Mouse (Mus musculus): ENCODE measurements around the gene Ahcyl2. TPM values are rescaled to one million over a fixed set of nuclear protein-coding genes. Genes with fewer than 3 reads are reported as not detected.

The Ahcyl2 gene
- total and polyA plus RNA-seq, 3 experiments, result 72.4 to 344 (median 104) TPM

GRCm38 (mm10) chr6:29853213-29853899, 85.5 kb downstream of the Ahcyl2 start:
- DNase-seq, result peak; percentile 55

- no peak for DNase-seq
Measured at GRCm38 (mm10) chr6:29853900-29854390, 86.1 kb downstream of the Ahcyl2 start.

GRCm38 (mm10) chr6:29858619-29859018, 90.8 kb downstream of the Ahcyl2 start:
- DNase-seq, result no peak

GRCm38 (mm10) chr6:29859344-29859743, 91.5 kb downstream of the Ahcyl2 start:
- DNase-seq, result no peak

DNA sequence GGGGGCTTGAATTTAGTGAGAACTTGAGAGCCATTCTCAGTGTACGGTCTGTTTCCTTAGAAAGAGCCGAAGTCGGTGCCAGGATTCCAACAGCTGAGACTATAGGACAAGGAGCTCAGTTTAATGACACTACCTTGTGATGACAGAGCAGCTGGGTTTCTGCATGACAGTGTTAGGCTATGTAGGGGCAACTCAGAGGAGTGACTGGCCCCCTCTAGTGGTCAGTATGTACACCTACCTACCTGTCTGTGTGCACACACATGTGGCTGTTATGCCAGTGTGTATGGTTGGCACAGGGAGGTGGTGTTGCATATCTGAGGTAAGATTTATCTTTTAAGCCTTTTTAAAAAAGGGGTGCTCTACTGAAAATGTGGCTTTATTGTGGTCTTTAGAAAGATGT, 92.4 kb downstream of the Ahcyl2 start:
- no peak for DNase-seq

DNA sequence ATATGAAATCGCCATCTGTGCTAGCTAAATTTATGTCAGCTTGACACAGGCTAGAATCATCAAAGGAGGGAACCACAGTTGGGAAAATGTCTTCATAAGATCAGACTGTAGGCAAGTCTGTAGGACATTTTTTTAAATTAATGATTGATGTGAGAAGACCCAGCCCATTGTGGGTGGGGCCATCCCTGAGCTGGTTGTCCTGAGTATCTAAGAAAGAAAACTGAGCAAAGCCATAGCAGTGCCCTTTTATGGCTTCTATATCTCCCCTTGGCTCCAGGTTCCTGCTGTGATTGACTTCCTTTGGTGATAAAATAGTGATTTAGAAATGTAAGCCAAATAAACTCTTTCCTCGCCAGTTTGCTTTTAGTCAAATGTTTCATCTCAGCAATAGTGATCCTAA, 97.1 kb downstream of the Ahcyl2 start:
- no peak for DNase-seq

- DNase-seq, result peak; percentile 18
Measured at GRCm38 (mm10) chr6:29866935-29867724, 99.3 kb downstream of the Ahcyl2 start.

DNA sequence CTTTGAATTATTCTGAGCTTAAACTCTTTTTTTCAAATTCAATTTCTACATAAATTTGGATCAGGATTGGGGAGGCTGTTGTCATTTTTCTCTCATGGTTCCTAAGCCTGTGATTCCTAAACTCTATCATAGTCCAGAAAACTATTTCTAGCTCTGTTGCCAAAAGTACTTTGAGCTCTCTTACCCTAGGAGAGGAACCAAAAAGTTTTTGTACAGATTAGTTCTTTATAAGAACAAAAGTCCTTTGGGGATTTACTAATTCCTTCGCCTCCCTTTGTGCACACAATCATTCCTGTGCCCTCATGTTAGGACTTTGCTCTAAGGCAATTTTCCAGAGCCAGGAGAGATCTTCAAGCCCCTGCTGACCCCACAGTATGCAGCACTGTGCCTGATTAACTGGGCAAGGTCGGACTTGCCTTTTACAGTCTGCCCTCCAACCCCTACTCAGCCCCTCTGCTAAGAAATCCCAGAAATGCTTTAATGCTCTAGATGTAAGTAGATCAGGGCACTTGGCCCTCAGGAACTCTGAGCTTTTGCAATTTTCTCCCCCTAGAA, 100.6 kb downstream of the Ahcyl2 start:
- no peak for DNase-seq

DNA sequence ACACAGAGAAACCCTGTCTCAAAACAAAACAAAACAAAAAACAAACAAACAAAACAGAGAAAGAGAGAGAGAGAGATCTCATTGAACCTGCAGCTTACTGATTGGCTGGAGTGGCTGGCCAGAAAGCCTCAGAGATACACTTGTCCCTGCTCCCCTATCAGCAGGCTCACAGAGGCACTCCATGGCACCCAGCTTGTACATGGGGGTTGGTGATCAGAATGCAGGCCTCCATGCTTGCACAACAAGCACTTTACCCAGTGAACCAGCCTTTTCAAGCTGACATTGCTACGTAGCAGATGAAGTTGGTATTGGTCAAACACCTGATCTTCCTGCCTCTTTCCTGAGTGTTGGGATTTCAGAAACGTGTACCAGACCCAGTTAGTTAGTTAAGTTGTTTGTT, 105.8 kb downstream of the Ahcyl2 start:
- no peak for DNase-seq

- DNase-seq, result no peak
Measured at GRCm38 (mm10) chr6:29875576-29875975, 107.8 kb downstream of the Ahcyl2 start.

GRCm38 (mm10) chr6:29876782-29877181, 109.0 kb downstream of the Ahcyl2 start:
- DNase-seq, result no peak

DNA sequence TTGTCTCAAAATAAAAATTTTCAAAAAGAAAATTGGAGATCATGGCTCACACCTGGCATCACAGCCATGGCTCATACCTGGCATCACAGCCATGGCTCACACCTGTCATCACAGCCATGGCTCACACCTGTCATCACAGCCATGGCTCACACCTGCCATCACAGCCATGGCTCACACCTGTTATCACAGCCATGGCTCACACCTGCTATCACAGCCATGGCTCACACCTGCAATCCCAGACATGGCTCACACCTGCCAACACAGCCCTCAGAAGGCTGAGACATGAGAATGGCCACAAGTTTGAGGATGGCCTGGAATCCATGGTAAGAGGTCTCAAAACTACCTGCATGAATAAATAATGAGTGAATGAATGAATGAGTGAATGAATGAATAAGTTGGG, 111.8 kb downstream of the Ahcyl2 start:
- DNase-seq, result no peak

GRCm38 (mm10) chr6:29880796-29881195, 113.0 kb downstream of the Ahcyl2 start:
- DNase-seq, result no peak

DNA sequence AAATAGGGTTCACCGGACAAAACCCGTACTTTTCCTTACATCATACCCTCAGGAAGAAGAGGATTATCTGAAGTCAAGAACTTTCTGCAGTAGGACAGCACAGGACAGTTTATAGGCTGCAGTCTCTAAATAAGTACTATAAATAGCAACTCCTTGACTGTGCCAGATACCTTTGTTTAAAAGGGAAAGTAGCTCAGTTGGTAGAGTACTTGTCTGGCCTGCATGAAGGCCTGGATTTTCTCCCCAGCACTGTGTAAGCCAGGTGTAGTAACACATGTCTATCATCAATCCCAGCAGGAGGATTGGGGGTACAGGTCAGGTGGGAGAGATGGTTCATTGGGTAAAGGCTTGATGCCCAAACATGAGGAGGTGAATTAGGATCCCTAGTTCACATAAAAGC, 114.1 kb downstream of the Ahcyl2 start:
- no peak for DNase-seq

GRCm38 (mm10) chr6:29882870-29883269, 115.1 kb downstream of the Ahcyl2 start:
- DNase-seq, result no peak

GRCm38 (mm10) chr6:29891151-29891550, 123.3 kb downstream of the Ahcyl2 start:
- DNase-seq, result no peak

DNA sequence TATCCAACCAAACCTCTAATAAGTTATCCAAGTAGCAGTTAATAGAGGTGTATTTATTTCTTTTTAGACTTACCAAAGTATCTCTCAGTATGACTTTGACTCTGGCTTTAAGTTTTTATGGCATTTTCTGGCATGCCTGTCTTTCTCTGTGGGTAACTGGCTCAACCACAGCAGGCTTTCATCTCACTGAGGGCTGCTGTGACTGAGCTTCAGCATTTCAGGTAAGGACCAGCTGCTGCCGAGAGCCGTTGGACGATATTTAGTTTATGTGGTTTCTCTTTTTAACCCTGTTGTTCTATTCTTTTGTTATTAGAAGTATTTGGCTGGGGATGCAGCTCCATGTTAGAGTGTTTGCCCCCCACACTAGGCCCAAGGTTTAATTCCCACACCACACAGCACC, 129.2 kb downstream of the Ahcyl2 start:
- DNase-seq, result no peak

DNA sequence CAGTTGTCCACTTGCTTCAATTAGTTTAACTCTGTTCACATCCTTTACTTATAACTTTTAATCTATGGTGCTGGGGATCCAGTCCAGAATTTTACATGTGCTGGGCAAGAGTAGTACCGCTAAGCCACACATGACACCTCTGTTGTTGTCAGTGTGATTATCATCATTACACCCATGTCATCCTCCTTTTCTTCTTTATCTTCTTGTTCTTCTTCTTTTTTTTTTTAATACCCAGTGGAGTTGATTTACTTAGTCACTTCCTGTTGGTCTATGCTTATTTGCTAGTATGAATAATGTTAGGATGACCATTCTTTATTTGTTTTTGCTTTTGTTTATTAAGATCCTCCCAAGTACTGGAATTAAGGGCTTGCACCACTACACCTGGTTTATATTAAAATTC, 133.6 kb downstream of the Ahcyl2 start:
- DNase-seq, result no peak

- DNase-seq, result no peak
Measured at GRCm38 (mm10) chr6:29902256-29902655, 134.4 kb downstream of the Ahcyl2 start.

DNA sequence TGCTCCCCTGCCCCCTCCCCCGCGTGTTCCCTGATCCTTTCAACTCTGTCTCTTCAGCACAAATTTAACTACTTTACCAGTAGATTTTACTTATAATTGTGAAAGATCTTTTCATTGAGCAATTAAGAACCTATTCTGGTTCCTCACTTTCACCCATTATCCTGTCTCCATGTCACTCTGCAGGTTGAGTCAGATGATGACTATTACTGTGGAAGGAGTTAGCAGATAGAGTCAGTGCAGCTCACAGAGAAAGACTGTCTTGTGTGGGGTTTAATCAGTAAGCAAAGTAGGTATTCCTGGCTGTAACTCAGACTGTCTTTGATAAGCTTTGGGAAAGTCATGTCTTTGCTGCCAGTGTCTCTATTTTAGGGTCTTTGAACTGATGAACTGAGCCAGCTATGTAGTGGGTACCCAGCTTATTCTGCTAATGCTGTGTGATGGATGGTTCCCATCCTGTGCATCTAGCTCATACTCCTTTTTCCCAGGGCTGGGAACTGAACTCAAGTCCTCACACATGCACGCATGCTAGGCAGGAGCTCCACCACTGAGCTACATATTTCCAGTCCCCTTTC, 135.6 kb downstream of the Ahcyl2 start:
- no peak for DNase-seq

DNA sequence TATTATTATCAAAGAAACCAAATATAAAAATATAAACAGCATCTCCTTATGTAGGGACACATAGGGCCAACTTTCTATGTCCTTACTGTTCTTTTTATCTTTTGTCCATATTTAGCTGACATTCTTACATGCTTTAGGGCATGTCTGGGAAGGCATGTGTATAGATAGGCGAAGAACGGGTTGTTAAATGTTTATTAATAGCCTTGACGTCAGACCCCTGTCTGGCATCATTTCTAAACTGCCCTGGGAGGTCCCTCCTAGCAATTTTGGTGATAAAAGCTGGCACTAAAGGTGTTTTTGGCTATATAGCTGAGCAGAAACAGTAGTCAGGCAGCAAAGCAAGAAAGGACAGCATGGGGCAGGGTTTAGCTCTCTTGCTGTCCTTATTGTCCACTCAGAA, 136.5 kb downstream of the Ahcyl2 start:
- no peak for DNase-seq

DNA sequence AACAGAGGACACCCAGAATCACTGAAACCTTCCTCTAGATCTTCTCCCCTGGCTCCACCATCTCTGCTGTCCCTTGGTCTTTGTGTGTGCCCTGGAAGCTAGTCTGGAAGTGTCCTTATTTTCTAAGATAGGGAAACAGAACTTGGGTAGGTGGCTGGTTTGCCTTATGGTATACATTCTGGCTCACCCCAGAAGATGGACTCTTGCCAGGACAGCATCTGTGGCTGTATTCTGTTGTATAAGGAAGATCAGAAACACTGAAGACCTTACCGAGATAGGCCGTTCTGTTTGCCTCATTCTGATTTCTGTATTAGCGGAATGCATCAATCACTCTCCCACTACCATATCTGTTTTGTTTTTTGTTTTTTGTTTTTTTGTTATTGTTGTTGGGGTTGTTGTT, 142.8 kb downstream of the Ahcyl2 start:
- no peak for DNase-seq

DNA sequence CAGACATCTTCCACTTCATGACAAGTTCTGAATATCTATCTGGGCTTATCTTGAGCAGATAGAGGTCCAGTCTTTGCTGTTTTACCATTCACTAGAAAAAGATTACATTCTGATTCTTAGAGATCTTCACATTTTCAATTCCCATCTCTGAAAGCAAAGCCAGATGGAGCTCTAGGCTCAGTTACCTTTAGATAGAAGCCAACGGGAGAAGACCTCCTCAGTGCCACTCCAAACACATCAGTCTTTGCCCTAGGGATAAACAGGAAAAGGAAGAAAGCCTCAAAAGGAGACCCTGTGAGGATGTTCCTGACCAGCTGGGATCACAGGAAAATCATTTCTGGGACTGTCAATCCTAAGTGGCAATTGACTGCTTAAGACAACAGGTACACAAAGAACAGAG, 145.9 kb downstream of the Ahcyl2 start:
- DNase-seq, result no peak

All from adrenal gland, adult 2 months (tissue).